Mouse (Mus musculus): ENCODE results near the gene Prpf8.
"Not testable (repeated sequence)": the region's sequence is repeated elsewhere in the genome, so short reads cannot be mapped to it uniquely, and the experiment has no call there.

Gene Prpf8

DNA sequence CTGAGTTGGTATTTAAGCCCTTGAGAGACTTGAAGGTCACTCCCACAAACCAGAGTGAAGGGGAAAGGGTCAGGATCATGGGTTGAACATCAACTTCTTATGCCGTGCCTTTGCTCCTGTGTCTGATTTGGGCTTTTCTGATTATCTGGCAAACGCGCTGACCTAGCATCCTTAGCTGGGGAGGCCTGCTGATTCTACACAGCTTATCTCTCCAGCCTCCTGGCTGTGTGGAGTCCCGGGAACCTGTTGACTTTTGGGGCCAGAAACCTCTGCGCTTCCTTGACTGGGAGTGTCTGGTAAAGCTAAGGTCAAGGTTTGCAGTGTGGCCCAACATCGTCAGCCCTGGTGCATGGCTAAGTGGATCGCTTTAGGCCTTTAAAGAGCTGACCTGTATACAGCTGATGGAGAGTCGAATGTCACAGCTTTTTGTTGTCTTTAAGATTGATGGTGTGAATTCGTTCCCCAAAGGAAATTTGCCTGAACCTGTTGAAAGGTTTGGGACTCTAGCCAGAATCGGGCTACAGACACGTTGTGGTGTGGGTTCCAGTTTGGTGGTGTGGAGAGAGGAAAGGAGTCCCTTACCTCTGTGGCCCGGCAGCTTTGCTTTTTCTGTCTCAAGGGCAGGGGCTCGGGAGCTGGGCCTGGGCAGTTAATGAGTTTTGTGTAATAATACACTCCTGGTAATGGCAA lies 48.6 kb downstream of the Prpf8 start:
- peak; percentile 50 for DNase-seq

DNA sequence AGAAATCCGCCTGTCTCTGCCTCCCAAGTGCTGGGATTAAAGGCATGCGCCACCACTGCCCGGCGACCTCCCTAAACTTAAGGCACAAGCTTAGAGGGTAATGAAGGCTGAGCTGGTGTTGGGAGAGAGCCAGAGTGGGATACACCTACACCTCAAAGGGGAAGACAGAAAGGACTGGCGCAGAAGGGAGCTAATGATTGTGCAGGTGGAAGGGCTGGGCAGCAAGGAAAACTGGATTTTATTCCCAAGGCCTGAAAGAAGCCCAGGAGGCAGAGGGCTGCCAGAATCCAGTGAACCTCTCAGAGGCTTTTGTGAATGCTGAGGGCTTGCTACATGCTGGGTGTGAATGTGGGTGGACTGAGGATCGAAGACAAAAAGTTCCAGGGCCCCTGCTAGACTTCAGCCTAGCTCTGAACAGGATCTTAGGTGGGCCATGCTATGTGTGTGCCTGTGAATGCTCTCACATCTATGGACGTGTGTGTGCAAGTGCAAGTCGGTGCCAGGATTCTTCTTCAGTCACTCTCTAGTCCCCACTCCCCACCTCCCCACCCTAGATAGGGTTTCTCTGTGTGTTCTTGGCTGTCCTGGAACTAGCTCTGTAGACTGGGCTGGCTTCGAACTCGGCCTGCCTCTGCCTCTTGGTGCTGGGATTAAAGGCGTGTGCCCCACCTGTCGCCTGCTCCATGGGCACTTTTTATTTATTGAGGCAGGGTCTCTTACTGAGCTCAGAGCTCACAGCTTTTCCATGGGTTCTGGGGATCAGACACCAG lies 49.8 kb downstream of the Prpf8 start:
- no peak for DNase-seq

DNA sequence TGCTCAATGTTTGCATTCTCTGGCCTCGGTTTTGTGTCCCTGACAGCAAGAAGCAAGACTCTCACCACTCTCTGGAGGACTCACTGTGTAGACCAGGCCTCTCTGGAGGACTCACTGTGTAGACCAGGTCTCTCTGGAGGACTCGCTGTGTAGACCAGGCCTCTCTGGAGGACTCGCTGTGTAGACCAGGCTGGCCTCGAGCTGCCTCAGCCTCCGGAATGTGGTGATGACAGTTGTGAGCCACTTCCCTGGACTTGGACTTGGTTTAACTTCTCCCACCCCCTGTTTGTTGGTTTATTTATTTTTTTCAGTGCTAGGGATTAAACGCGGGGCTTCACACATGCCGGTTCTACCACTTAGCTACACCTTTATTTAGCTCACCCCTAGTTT lies 50.4 kb downstream of the Prpf8 start:
- no peak for DNase-seq

DNA sequence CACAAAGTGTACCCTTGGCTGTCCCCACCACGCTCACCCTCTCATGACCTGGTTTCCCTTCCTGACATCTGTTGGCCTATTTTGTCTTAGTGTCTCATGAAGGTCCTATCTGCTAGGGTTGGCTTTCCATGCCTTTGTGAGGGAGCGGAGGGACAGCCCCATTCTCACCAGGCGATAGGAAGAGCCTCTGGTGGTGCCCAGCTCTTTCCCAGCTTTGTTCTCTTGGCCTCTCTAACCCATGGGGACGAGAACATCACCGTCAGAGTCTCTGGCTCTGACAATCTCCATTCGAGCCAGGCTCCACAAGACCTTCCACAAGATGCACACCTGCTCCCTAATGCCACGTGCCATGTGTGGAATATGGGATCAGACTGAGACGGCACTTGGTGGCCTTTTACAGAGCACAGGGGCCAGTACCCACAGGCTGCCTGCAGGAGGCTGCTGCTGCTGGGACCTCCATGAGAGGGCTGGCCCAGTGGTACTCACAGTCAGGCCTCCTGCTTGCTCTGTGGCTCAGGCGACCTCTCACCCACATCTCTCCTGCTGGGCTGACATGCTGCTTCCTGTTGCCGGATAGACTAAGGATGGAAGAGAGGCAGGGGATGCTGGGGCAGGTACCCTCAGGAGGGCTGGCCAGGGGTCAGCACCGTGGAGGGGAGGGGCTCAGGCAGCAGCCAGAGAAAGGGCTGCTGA lies 51.0 kb downstream of the Prpf8 start:
- DNase-seq: peak; percentile 60

DNA sequence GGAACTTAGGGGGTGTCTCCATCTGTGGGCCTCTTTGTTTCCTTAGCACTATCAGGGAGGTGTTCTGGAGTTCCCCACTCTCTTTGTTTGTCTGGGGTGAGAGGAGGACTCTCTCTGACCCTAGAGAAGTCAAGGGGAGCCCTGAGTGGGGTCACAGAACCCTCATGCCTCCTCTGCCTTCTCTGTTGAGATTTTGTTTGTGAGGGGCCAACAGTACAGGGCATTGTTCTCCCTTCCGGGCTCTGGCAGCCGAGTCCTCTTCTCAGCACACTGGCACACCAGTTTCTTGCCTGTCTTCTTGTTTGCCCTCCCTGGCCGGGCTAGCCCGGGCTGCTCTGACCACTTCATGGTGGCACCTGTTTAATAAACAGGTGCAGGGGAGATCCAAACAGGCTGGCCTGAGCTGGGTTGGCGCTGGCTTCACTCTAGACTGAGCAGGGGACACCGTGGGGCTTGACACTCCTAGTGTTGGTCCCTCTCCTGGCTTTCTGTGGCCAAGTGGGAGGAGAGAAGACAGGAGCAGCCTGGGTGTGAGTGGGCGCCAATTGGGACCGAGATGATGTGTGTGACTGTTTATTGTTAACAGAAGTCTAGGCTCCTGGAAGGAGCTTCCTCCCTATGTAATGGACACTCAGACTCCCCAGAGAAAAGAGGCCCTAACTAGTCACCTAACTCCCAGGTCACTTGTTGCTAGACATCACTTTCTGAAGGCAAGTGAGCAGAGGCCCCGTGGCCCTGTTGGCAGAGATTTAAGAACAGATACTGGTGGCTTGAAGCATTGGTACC lies 51.8 kb downstream of the Prpf8 start:
- no peak for DNase-seq

DNA sequence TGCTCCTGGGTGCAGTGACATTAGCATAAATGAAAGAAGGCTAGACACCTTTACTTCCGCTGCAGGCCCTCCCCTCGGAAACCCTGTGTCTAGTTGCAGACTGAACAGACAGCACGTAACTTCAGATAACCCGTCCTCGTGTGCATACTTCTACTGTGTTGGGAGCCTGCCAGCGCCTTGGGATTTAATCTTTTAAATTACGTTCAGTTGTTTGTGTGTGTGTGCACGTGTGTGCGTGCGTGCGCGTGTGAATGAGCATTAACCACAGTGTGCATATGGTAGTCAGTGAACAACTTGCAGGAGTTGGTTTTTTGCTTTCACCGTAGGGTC lies 52.3 kb downstream of the Prpf8 start:
- DNase-seq: no peak

DNA sequence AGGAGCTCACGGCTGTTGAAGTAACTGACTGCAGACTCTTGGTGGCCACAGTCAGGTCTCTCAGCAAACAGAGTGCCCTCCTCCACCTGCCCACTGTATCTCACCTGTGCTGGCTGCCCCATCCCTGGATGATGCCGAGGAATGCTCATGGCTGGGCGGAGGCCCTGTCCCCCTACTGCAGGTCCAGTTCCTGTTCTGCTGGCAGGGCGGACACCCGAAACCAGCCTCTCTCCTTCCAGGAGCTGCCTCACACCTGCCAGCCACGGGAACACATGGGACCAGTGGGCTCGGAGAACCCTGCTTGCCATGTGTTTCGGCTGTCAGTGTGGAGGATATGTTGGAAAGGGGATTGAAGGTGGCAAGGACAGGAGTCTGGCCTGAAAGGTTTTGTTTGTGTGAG lies 53.6 kb downstream of the Prpf8 start:
- no peak for DNase-seq

DNA sequence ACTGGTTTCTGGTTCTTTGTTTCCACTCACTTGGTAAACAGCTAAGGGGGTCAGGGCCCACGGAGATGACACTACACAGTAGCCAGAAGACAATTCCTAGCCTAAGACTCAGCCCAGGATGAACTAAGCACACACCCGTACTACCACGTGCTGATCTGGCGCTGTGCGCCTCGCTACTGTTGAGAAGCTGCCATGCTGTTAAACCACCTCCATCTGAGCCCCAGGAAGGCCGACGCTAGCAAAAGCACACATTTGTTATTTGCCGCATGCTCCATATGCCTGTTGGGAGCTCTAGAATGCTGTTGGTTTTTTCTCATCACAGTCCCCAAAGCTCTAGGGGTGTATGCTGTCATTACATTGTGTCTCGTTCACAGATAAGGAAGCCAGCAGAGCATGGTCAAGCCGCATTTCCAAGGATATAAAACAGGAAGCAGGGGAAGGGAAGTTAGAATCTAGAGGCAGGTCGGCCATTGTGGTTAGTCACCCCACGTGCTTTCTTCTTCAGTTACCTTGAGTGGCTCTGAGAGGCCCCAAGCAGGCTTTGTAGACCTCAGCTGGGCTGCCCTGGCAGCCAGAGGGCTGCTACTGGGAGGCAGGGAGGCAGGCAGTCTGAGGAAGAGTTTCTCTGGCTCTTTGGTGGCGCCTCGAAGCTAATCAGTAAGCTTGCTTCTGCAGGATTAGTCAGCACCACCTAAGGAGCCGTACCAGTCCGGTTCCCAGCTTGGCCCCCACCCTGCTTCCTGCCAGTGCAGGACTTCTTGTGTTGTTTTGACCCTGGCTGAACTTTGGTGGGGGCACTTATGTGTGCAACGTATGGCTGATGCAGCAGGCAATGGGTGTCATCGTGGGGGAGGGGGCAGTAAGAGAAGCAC lies 54.3 kb downstream of the Prpf8 start:
- DNase-seq: no peak

DNA sequence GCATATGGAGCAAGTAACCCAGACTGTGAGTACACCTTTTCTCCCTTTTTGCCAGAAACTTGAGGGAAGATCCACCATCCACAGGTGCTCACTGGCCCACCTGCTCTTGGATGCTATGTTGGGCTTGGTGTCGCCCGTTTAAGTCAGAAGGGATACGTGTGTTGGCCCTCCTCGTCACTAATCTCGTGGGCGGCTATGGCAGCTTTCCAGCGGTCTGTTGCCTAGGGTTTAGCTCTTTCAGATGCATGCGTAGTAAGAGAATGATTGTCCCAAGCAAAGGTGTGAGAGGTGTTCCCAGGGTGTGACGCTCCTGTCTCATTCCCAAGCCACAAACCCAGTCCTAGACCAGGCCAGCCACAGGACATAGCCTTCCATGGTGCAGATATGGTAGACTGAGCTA lies 58.1 kb downstream of the Prpf8 start:
- DNase-seq: no peak

DNA sequence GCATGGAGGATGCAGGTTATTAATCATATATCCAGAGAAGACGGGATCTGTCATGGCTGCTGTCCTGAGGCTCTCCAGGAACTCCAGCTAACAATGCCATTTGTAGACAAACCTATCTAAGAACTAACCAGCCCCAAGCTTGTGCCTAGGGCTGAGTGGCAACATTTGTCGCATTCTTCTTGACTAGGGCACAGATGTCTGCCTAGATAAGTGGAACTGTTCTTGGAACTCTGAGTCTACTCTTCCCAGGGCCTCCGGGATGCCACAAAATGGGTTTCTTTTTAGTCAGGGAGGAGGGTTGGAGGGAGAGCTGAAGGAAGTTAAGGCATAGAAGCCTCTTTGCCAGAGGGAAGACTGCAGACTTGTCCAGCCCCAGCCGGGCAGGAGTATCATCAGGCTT lies 59.4 kb downstream of the Prpf8 start:
- no peak for DNase-seq

DNA sequence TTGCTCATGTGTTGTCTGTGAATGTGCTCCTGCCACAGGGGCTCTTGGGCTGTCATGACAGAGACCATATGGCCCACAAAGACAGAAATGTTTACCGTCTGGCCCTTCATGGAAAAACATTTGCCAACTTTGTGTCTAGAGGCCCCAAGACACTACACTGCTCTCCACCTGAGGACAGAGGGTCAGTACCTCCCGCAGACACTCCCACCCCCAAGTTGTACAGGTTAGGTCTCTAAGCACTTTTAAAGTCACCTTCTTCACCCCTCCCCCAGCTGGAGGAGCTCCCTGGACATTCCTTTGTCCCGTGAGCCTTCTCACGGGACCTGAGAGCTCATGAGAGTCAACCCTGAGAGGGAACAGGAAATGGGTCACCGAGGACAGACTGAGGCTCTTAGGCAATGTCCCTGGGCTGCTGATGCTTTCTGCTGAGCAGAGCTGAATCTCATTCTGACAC lies 63.1 kb downstream of the Prpf8 start:
- no peak for DNase-seq

DNA sequence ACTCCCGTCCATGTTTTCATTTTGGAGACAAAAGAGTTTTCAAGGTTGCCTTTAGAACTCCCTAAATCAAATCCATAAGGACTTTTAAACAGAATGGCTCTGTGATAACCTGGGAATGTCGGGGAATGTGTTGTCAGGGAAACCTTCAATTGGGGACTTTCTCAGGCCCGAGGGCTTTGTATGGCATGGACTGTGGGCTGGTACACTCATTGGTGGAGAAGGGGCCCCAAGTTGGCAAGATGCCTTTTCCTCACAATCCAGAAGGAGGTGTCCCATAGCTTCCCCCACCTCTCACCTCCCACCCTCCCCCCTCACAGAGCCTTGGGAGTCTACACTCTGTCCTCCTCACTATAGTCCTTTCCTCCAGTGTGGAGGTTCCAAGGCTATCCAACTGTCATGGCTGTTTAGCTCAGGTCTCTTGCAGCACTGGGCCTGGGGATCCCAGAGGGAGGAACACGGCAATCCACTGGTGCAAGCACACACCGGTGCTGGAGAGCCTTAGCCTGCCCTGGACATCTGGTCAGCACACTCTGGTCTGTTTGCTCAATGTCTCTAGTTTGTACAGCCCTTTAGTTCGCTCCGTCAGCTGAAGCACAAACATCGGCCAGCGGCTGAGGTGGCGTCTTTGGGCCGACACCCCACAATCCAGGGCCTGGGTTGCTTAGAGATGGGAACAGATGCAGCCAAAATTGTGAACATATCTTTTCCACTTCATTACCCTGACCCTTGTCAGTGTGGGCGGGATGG lies 63.8 kb downstream of the Prpf8 start:
- no peak for DNase-seq

DNA sequence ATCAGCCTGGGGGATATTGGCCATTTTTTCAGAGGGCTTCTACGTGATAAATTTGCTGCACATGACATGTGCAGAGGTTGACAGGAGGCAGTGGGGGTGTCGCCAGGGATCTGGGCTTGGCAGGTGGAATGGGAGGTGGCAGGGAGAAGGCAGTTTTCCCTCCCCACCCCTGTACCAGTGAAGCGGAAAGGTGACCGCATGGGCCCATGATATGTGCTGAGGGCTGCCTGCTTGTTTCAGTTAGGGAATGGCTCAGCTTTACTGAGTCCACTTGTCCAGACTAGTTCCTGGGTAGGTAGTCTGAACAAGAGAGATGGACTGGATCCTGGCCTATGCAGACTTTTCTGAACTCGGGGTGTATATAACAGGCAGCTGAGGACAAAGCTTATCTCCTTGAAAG lies 64.7 kb downstream of the Prpf8 start:
- DNase-seq: no peak

DNA sequence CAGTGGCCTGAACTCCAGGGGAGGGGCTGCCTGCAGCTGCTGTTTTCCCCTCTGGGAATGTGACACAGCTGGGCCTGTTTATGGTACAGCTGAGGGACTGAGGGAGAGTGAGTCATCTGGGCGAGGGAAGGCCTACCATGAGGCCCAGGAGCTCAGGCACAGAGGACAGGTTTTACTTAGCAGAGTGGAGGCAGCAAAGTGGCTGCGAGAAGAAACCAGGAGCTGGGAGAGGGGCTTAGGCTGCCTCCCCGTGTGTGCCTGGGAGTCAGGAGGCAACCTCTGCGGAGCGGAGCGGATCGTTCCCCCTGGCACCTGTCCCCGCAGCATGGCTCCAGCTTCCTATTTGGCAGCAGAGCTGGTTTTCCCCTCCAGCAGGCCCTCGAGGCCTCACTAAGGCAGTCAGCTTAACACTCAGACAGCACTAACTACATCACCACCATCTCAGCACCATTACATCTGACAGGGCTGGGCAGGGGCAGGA lies 65.4 kb downstream of the Prpf8 start:
- DNase-seq: peak; percentile 79

DNA sequence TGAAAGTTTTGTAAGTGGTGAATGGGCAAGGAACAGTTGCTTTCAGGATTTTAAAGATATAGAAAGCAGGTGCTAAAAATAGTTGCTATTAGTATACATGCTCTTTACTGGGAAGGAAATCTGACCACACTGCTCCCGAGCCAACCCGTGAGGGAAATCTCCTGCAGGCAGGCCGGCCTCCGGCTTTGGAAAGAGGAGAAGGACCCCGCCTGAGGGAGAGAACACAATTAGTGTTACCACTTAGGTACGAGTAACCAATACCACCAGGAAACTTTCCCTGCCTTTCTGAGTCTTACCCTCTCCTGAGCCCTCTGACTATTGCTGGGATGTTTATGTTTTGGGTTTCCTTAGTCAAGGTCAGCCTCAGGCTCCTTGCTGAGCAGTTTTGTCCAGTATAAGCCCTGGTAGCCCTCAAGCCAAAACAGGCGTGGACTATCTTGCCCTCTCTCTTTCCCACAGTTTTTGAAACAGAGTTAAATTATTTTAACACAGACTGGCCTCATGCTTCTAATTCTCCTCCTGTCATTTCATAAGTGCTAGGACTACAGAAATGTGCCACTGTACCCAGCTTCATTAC lies 66.4 kb downstream of the Prpf8 start:
- no peak for DNase-seq

DNA sequence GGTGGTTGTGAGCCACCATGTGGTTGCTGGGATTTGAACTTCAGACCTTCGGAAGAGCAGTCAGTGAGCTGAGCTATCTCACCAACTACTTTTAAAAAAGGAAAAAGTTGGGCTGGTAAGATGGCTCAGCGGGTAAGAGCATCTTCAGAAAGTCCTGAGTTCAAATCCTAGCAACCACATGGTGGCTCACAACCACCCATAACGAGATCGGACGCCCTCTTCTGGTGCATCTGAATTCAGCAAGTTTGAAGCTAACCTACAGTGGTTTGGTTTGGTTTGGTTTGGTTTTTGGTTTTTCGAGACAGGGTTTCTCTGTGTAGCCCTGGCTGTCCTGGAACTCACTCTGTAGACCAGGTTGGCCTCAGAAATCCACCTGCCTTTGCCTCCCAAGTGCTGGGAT lies 69.4 kb downstream of the Prpf8 start:
- DNase-seq: not testable (repeated sequence)

DNA sequence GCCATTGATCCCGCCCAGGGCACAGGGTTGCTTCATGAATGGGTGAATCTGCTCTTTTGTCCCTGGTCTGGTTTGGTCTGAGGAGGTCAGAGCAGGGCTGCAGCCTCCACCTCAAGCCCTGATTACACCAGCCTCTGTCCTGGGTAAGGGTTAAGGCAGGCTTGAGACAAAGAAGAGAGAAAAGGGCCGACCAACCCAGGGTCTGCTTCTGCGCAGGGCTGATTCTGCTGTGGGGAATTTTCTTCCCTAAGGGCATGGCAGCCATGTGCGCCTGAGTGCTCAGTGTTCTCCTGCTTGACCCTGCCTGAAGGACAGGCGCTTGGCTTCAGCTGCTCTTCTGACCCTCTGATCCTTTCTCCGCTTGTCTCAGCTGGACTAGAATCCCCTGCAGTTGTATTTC lies 70.5 kb downstream of the Prpf8 start:
- no peak for DNase-seq

DNA sequence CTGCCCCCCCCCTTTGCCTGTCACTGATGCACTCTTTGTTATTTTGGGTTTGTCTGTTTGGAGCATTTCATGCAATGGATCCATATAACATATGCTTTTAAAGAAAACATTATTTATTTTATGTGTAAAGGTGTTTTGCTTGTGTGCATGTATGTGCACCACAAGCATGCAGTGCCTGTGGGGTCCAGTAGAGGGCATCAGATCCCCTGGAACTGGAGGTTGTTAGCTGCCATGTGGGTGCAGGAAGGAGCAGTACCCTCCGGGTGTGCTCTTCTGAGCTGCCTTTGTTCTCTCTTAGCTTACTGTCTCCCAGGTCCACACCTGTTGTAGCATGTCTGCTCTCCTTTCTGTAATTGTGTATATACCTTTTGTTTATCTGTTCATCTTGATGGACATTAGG lies 71.5 kb downstream of the Prpf8 start:
- no peak for DNase-seq

Measured in cerebellum, adult 8-10 months (tissue).